Mouse (Mus musculus): ENCODE data around the gene Spsb3. TPM values are rescaled to one million over a fixed set of nuclear protein-coding genes. Genes with fewer than 3 reads are reported as not detected.

Spsb3 gene
- 10 to 100 TPM; 40.6 to 45.3 (median 41.8) TPM for total RNA-seq (2022)

DNA sequence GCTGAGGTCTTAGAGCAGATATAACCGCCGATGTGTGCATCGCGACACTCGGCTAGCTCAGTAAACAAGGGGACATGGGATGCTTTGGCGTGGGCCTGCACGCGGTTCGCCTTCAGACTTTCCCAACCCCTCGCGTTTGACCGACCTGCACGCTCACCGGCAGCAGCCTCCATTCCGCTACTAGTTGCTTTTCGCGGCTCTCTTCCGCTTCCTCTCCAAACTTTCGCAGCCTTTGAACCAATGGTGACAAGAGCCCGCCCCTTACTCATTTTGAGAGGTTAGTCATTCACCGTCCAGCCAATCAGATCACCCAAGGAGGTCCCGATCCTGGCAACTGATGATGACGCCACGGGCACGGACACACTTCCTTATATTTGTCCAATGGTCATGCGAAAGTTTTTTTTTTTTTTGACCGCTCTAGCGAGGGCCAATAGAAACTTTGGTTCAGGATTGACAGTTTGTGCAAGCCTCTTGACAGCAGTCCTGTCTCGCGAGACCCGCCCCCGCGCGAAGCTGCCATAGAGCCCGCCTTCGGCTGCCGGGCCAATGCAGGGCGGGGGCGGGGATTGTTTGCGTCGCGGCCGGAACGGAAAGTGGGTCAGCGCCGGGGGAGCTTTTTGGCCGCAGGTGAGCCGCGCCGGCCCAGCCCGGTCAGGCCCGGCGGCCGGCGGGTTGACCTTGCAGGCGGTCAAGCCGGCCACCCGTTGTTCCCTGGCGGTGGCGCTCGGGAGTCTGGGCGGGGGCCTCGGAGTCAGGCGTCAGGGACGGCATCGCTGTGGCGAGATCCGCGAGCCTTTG, at the start of gene Spsb3, which contains the start of gene Nubp2:
Gene Spsb3 (plus strand): TSS at position 510 of the 798 bp plus-strand sequence.
Gene Nubp2 (minus strand): TSS at position 216 of the 798 bp plus-strand sequence.
- DNase-seq (ENCODE audit: low spot score in 2 of 2): peak; percentile 99 to 100

DNA sequence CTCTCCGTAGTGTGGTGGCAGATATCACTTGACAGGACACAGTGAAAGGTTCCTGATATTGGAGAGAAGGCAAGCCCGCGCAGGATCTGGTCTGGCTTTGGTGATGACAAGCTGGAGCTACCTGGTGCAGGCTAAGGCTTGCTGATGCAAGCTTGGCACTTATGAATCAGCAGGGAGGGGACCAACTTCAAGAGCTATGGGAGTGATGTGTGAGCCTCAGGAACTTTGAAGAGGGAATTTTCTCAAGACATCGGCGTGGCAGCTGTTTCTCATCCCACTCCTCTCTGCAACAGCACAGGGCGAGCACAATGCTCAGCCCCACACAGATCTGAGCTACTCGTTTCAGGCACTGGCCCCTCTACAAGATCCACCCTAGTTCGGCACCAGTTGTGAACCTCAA, 46.6 kb upstream of the Spsb3 start, which contains the start of gene Hagh:
Gene Hagh (plus strand): TSS at position 302 of the 400 bp plus-strand sequence.
- DNase-seq (ENCODE audit: low spot score in 2 of 2): no peak

DNA sequence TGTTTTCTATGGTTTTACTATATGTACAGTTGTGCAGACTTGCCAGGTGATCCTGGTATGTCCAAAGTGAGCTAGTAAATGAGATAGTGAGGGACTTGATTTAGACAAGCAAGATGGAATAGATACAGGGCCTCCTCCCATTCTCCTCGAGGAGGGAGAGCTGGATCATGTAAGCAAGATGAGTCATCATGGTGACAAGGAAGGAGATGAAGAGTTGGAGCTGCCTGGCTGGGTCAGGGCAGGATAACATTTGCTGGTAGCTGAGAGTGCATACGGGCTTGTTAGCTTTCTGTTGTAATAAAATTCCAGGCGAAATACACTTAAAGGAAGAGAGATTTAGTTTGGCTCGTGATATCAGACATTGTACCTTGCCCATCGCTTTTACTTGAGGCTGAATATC, 46.1 kb upstream of the Spsb3 start:
- no peak for DNase-seq (ENCODE audit: low spot score in 2 of 2)

DNA sequence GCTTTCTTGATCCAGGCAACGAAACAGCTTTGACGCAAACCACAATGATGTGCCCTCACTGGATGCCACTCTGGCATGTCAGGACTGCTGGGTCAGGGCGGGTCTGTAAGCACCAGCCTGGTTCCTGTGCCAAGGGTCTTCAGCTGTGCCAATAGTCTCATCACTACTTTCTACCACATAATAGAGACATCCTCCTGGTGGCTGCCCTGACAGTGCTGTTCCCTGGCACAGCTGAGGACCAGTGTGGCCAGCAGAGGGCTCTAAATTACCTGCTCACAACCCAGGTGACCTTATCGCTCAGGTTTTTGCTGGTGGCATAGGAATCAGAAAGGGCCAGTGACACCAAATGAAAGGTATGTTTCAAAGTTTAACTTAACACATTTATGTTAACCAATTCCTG, 45.3 kb upstream of the Spsb3 start:
- DNase-seq (ENCODE audit: low spot score in 2 of 2): no peak

DNA sequence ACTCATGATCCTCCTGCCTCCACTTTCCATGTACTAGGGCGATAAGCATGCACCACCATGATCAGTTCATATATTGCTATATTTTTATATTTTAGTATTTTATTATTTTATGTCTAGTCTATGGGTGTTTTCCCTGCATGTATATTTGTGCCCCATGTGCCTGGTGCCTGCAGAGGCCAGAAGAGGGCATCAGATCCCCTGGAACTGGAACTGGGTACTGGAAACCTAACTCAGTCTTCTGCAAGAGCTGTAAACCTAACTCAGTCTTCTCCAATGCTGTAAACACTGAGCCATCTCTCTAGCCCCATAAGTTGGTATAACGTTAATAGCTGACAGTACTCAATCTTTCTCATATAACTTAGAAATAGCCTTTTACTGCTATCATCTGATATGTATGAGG, 43.8 kb upstream of the Spsb3 start:
- DNase-seq (ENCODE audit: low spot score in 2 of 2): no peak

DNA sequence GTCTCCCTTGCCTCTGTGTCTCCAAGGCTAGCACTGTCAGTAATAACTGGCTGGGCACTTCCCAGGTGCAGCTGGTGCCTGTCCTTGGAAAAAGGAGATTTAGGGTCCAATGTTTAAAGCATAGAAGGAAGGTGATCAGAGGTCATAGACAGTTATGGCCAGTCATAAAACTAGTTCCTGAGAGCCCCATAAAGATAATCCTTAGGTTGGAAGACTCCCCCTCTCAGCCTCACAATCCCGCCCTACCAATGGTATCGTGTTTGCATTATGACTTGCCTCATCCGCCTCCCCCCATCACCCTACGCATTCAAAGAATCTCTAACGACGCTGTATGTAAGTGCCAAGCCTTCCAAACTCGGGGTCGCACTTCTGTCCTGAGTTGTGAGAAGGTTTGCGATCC, 41.9 kb upstream of the Spsb3 start:
- no peak for DNase-seq (ENCODE audit: low spot score in 2 of 2)

DNA sequence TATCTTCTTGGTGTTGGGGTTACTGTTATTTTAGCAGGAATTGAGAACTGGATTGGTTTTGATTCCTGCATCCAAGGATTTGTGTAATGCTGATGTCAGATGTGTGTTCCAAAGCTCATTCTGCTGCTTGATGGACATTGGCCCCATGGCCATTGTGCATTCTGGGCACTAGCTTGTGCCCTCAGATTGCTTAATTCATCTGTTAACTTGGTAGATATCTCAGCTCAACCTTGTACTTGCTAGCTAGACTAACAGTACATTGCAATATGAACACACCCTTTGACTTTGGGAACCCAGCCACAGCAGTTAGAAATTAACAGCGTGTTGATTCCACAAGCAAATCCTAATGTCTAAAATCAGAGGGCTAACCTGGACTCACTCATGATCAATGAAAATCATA, 39.1 kb upstream of the Spsb3 start:
- DNase-seq (ENCODE audit: low spot score in 2 of 2): no peak

DNA sequence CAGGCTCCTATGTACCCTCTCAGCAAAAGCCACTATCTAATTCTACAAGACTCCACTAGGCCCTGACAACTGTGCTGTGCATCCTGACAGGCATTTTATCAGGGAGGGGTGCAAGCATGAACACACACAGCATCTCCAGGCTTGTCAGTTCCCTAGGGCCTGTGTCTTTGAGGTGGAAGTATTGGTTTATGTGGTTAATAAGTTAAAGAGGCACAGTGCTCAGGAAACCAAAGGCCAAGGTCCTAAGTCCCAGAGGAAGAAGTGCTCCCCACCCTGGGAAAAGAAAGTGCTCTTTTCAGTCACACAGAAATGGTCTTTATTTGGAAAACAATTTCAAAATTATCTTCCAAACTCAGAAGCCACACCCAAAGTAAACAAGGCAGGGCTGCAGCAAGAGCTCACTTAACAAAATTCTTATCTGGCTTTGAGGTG, 37.8 kb upstream of the Spsb3 start:
- no peak for DNase-seq (ENCODE audit: low spot score in 2 of 2)

DNA sequence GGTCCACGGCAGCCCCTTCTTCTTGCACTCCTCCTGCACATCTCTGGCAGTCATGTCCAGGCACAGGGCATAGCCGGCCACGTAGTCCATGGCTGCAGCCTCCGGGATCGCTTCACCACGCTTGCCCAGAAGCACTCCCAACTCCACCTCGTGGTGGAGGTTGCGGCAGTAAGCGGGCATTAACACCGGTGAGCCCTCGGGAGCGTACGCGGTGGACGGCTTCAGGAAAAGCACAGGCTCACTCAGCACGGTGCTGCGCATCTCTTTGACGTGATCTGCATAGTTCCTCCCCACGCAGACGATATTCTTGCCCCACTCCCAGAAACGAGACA, 36.7 kb upstream of the Spsb3 start:
- no peak for DNase-seq (ENCODE audit: low spot score in 2 of 2)

DNA sequence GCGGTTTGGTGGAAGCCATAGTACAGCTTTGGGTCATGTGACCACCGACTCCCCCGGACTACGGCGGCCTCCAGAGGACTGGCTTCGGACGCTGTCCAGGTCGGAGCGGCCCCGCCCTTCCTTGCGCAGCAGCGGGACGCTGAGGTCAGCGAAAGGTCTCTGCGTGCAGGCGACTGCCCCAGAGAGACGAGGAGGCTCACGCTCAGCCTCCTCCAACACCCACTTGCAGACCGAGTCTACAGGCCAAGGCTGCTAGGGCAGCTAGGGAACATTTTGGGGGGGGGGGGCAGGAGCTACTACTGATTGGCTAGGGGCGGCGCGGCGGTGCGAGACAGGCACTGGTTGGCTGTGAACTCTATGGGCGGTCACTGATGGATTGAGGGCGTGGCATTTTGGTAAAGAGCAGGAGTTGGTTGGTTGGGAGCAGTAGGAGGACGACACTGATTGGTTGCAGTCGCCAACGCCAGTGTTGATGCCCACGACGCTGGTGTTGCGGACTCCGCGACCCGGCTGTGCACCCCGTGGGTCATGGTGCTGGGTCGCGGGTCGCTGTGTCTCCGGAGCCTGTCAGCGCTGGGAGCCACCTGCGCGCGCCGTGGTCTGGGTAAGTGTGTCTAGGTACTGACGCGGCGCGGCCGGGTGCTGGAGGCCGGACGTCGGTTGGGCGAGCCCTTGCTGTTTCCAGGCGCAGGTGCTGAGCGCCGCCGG, 36.2 kb upstream of the Spsb3 start, which contains the start of gene Fahd1:
Gene Fahd1 (minus strand): TSS at position 300 of the 708 bp plus-strand sequence.
- peak; percentile 95 to 98 for DNase-seq (ENCODE audit: low spot score in 2 of 2)

DNA sequence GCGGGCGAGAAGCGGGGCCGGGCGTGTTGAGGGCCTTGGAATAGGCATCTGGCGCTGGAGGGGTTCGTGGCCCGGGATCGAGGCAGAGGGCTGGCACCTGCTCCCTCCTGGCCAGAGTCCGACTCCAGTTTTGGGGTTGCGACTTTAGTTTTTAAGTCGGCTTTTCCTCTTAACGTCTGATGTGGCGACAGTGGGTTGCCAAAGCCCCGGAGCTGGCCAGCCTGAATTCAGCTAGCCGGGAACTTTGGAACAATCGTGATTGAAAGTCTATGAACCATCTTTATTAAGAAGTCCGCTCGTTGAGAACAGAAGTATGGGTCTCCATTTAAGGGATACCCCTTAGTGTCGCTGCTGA, 35.7 kb upstream of the Spsb3 start:
- no peak for DNase-seq (ENCODE audit: low spot score in 2 of 2)

DNA sequence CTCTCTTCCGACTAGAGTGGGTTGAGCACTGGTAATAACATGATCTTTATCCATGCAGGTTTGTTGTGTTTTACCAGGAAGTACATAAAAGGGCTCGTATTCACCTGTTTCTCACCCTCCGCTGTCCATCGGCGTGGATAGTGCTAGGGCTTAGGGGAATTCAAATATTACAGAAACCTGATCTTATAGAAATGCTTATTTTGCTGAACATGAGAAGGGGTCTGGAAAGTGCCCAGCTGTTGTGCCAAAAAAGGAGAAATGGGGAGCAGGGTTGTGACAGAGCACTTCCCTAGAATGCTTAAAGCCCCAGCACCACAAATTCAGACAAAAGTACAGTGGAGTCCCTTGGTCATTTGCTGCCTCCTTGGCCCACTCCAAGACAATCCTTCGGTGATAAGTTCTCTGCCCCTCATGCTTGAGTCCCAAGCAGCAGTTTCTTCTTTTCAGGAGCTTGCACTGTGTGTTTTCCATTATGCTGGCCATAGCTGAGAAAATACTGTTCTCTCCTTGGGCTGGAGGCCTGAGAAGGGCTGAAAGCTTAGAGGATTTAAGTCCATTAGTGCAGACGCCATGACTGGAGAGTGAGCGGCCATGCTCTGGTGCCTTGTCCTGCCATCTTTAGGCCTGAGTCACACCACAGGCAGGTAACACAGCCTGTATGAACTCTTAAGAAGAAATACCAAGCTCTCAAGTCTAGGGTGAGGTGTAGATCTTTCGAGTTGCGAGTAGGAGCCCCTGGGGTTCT, 34.9 kb upstream of the Spsb3 start:
- no peak for DNase-seq (ENCODE audit: low spot score in 2 of 2)

DNA sequence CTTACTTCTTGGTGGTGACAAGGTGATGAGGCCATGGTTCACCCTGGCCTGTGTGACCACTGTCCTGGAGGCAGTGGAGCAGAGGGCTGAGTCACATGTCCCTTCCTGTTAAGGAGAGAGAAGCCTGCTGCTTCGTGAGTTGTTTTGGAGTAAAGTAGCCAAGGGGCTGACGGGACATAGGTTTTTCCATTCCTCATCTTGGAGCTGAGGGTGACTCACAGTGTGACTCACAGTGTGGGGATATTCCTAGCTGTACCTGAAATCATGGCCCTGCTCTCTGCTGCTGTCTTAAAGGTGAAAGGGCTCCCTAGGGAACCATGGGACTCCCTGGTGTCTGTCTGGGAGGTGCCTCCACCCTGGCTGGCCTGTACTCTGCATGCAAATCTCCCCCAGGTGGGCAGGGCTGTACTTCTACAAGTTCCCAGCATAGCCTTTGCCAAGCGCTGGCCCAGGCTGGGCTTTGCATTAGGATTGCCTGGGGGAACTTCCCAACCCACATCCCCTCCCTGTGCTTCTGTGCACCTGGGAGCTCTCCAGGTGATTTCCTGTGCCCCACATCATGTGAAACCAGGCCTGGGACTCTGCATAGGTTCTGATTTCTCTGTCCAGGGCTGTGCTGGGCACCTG, 30.5 kb upstream of the Spsb3 start:
- no peak for DNase-seq (ENCODE audit: low spot score in 2 of 2)

DNA sequence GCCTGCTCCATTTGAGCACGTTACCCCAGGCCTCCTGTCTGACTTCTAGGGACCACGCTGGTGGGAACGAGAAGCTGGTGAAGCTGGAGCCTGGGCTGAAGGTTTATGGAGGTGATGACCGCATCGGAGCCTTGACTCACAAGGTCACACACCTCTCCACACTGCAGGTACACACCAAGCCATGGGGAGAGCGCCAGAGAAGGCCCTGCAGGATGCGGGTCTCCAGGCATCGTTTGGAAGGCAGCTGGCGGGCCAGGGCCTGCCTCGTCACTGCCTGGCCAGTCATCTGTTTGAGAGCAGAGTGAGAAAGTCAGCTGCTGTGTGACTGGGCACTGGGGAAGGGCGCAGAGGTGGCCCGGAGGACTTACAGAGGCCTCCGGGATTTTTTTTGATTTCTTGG, 29.9 kb upstream of the Spsb3 start:
- no peak for DNase-seq (ENCODE audit: low spot score in 2 of 2)

DNA sequence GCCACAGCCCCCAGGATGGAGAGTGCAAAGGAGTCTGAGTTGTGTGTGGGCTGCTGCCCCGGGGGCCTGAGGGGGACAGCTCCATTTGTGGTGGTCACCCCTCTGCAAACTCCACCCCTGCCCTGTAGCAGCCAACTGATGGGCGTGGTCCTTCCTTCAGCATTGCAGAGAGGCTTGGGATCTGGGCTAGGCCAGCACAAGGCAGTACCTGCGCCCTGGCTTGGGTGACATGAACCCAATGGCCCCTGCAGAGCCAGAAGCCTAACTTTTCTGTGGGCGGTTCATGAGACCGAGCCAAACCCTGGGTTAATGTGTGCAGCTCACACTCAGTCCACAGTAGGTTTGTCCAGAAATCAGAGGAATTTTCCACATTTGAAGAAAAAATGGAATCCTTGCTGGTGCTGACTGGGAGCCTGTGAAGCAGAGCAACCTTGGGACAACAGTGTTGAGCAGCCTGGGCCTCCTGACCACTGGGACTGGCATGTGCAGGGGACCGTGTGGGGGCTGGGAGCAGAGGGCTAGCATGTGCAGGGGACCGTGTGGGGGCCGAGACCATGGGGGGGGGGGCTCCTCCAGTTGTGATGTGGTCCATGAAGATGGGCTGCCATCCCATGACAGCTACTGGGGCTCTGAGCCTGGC, 28.5 kb upstream of the Spsb3 start:
- no peak for DNase-seq (ENCODE audit: low spot score in 2 of 2)

DNA sequence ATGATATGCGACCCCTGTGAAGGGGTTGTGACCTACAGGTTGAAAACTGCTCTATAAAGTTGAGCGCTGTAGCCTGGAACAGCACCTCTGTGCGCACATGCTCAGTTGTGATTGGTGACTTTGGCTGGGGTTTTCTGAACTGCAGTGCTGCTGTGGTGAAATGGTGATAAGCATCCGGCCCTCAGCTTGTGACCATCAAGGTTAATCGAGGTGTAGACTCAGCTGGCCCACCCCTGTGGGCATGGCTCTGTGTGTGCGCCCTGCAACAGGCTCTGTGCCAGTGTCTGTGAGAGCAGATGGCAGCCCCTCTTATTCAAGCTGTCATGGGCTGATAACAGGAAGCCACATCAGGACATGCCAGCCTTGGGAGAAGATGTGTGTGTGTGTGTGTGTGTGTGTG, 27.5 kb upstream of the Spsb3 start:
- DNase-seq (ENCODE audit: low spot score in 2 of 2): peak in 1 of 2 experiments; percentile 43

DNA sequence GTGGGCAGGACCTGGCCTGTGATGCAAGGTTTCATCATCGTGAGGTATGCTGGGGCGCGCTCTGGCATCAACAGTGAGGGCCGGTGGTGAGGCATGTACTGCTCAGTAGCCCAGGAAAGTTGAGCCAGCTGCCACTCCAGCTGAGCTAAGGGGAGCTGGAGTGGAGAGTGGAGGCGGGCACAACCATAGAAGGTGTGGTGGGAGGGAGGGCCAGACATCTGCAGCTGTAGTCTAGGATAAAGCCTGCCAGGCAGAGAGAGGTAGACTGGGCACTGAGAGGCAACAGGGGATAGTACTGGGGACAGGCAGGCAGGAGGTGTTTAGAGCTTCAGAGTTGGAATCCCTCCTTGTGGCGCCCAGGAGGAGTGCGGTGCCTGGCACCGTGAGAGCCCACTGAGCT, 26.4 kb upstream of the Spsb3 start:
- no peak for DNase-seq (ENCODE audit: low spot score in 2 of 2)

DNA sequence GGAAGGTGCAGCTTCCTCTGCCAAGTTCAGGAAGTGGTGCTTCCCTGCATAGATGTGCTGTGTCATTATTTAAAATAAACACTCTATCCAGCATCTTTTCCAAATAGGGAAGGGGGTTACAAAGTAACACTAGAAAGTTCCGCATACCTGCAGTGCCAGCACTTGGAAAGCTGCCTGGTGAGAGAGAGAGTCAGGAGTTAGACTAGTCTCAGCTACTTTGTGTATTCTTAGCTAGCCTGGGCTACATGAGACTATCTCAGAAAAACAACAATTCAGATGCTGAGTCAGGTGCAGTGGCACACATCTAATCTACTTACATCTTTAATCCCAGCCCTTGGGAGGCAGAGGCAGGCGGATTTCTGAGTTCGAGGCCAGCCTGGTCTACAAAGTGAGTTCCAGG, 24.7 kb upstream of the Spsb3 start:
- no peak for DNase-seq (ENCODE audit: low spot score in 2 of 2)

DNA sequence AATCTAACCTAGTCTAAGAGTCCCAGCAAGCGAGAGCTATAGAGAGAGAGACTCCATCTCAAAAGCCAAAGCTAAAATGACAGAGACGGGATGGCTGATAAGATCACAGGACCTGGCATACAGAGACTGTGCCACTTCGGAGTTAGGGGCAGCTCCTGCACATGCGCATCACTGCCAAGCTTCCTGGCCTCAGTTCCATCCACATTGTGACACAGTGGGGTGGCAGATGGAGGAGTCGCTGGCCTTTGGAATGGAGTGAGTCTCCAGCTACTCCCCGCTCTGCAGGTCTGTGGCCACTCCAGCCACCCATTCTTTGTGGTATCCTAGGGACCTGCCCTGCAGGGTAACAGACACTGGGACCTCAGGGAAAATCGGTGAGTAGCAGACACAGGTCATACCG, 20.7 kb upstream of the Spsb3 start, which contains the start of gene Igfals:
Gene Igfals (plus strand): TSS at position 222 of the 400 bp plus-strand sequence.
- DNase-seq (ENCODE audit: low spot score in 2 of 2): no peak

DNA sequence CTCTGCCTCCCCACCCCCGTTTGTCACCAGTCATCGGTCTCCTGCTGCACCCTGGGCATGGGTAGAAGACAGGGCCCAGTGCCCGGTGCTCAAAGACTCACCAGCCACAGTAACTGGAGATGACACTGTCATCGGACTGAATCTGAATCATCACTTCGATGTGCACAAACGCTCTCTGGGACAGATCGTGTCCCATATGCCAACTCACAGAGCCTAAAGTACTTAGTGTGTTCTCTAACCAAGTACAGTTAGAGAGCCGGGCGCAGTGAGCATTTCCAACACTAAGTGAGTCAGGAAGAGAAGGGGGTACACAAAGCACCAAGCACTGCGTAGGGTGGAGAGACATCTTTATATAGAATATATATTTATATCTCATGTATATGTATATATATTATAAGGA, 18.5 kb upstream of the Spsb3 start:
- DNase-seq (ENCODE audit: low spot score in 2 of 2): no peak

Data from layer of hippocampus, adult 8-10 months (tissue).